Mouse (Mus musculus) lung, embryonic 16.5 days (tissue): ENCODE measurements around the gene Cd79b. TPM values are rescaled to one million over a fixed set of nuclear protein-coding genes. Genes with fewer than 3 reads are reported as not detected.

Experiments used
- ATAC-seq: fragments of 200-750 bp; cut with Nextera tagmentation; 2 replicates; pipeline ENCODE4 v1.8.0; 2017; ENCODE audit warnings: low read depth, mild to moderate bottlenecking, moderate library complexity
- H3K27ac ChIP-seq: fragments of 300-500 bp; sonication (generic); 2 replicates; pipeline ENCODE4 v1.5.1; 2014; ENCODE audit warnings: mild to moderate bottlenecking, control low read depth, low read length
- H3K27me3 ChIP-seq: fragments of 300-500 bp; sonication (generic); 2 replicates; pipeline ENCODE4 v1.6.1; 2014; ENCODE audit warnings: low read depth, low read length, mixed read lengths; ENCODE audit not compliant: control insufficient read depth, insufficient read depth
- H3K36me3 ChIP-seq: fragments of 300-500 bp; sonication (generic); 2 replicates; pipeline ENCODE4 v1.6.1; 2014; ENCODE audit warnings: low read length; ENCODE audit not compliant: control insufficient read depth, insufficient read depth
- H3K4me1 ChIP-seq: fragments of 300-500 bp; sonication (generic); replicated peaks from 2 replicates; pipeline ENCODE4 v1.6.1; 2014; ENCODE audit warnings: low read length, mixed read lengths; ENCODE audit not compliant: control insufficient read depth, insufficient read depth
- H3K4me2 ChIP-seq: fragments of 300-500 bp; sonication (generic); 2 replicates; pipeline ENCODE4 v1.6.1; 2014; ENCODE audit warnings: low read depth, low read length, control low read depth
- H3K4me3 ChIP-seq: fragments of 300-500 bp; sonication (generic); 2 replicates; pipeline ENCODE4 v1.5.1; 2014; ENCODE audit warnings: mild to moderate bottlenecking, low read length, control low read depth
- H3K9ac ChIP-seq: fragments of 300-500 bp; sonication (generic); 2 replicates; pipeline ENCODE4 v1.6.1; 2014; ENCODE audit warnings: low read length, control low read depth
- H3K9me3 ChIP-seq: fragments of 300-500 bp; sonication (generic); 2 replicates; pipeline ENCODE4 v1.6.1; 2016; ENCODE audit warnings: low read length; ENCODE audit not compliant: control insufficient read depth
- WGBS: fragments of 180-500 bp; shearing (Covaris S2); extraction: QIAGEN DNeasy Blood & Tissue Kit; methylation state at CpG from one replicate; pipeline ENCODE4 v1.1.7; 2014; 5-methylcytosine and 5-hydroxymethylcytosine counted together
- polyA plus RNA-seq: library from polyadenylated mRNA; unstranded; fragments of >200 nt; fragmentation: Nextera tagmentation; extraction: Ambion mirVana; gene quantifications from 2 replicates; pipeline ENCODE4 v1.2.1, GENCODE M21; 2015

Gene Cd79b
- polyA plus RNA-seq, 1 experiment from 2014 or later = 4.7 TPM

GRCm38 (mm10) chr11:106326475-106326874, 11.9 kb upstream of the Cd79b start:
- no peak overlapping the region for H3K4me2 ChIP-seq

GRCm38 (mm10) chr11:106325566-106326206, 11.1 kb upstream of the Cd79b start:
- no peak overlapping the region for H3K4me3 ChIP-seq
- H3K27me3 ChIP-seq = no peaks in the 10 kb centered on the region
- no peak overlapping the region for H3K9ac ChIP-seq
- 59% methylated on average over 8 of the region's 8 CpGs for WGBS
- ATAC-seq = peak; percentile 37; the same call in 1 of the 2 replicates
- no peak overlapping the region for H3K27ac ChIP-seq
- H3K9me3 ChIP-seq = no peaks in the 10 kb centered on the region
- no peak overlapping the region for H3K4me2 ChIP-seq
- no peaks in the 10 kb centered on the region for H3K36me3 ChIP-seq
- no peaks in the 10 kb centered on the region for H3K4me1 ChIP-seq

More at GRCm38 (mm10) chr11:106326475-106326874, 11.9 kb upstream of the Cd79b start:
- 71% methylated on average over 8 of the region's 8 CpGs for WGBS
- Histone ChIP-seq H3K27ac (no peak overlapping the region), H3K9me3 (no peaks in the 10 kb centered on the region), H3K36me3 (no peaks in the 10 kb centered on the region), H3K27me3 (no peaks in the 10 kb centered on the region), H3K4me1 (no peaks in the 10 kb centered on the region), H3K9ac (no peak overlapping the region), H3K4me3 (no peak overlapping the region)
- no peak for ATAC-seq

- no peaks in the 10 kb centered on the region for H3K27me3 ChIP-seq
- H3K36me3 ChIP-seq = no peaks in the 10 kb centered on the region
- WGBS = 65% methylated on average over 5 of the region's 5 CpGs
- no peak overlapping the region for H3K9ac ChIP-seq
- no peaks in the 10 kb centered on the region for H3K9me3 ChIP-seq
- no peak overlapping the region for H3K4me2 ChIP-seq
- no peaks in the 10 kb centered on the region for H3K4me1 ChIP-seq
- no peak overlapping the region for H3K4me3 ChIP-seq
- H3K27ac ChIP-seq = no peak overlapping the region
- no peak for ATAC-seq
Measured at GRCm38 (mm10) chr11:106324858-106325257, 10.3 kb upstream of the Cd79b start.

GRCm38 (mm10) chr11:106318406-106319366, 4.1 kb upstream of the Cd79b start:
- Histone ChIP-seq H3K9ac (no peak overlapping the region), H3K27ac (no peak overlapping the region), H3K9me3 (no peaks in the 10 kb centered on the region), H3K4me1 (peaks cover 3% of the 10 kb centered on the region; the same call in 1 of the 2 replicates), H3K4me2 (no peak overlapping the region), H3K27me3 (no peaks in the 10 kb centered on the region), H3K4me3 (no peak overlapping the region), H3K36me3 (no peaks in the 10 kb centered on the region)
- no peak for ATAC-seq
- WGBS = 59% methylated on average over 21 of the region's 21 CpGs

DNA sequence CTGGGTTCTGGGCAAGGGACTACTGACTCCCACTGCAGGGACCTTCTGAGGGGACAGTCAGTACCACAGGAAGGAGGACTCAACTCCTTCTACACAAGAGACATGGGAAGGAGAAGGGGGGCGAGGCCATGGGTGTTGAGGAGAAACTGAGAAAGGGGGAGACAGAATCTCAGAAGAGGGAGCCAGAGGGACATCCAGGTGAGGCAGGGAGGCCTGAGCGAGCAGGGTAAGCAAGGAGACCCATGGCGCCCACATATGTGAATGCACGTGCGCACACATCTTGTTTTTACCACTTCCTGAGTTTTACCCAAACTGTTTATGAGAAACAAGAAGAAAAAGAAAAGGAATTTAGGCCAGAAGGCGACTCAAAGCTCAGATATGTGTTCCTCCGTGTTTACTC, 3.2 kb upstream of the Cd79b start:
- no peak for ATAC-seq
- WGBS = 69% methylated on average over 7 of the region's 7 CpGs

GRCm38 (mm10) chr11:106316416-106316815, 1.9 kb upstream of the Cd79b start:
- WGBS = 57% methylated on average over 1 of the region's 1 CpGs
- Histone ChIP-seq H3K9me3 (no peaks in the 10 kb centered on the region), H3K36me3 (no peaks in the 10 kb centered on the region), H3K9ac (no peak overlapping the region), H3K4me1 (peaks cover 3% of the 10 kb centered on the region; the same call in 1 of the 2 replicates), H3K27me3 (no peaks in the 10 kb centered on the region), H3K4me2 (no peak overlapping the region), H3K27ac (no peak overlapping the region), H3K4me3 (no peak overlapping the region)
- ATAC-seq = no peak

More for the DNA sequence above, 3.2 kb upstream of the Cd79b start:
- H3K27ac ChIP-seq = no peak overlapping the region
- no peaks in the 10 kb centered on the region for H3K9me3 ChIP-seq
- no peak overlapping the region for H3K4me3 ChIP-seq
- no peak overlapping the region for H3K4me2 ChIP-seq
- H3K9ac ChIP-seq = no peak overlapping the region
- H3K4me1 ChIP-seq = peaks cover 3% of the 10 kb centered on the region; the same call in 1 of the 2 replicates
- no peaks in the 10 kb centered on the region for H3K36me3 ChIP-seq
- H3K27me3 ChIP-seq = no peaks in the 10 kb centered on the region

DNA sequence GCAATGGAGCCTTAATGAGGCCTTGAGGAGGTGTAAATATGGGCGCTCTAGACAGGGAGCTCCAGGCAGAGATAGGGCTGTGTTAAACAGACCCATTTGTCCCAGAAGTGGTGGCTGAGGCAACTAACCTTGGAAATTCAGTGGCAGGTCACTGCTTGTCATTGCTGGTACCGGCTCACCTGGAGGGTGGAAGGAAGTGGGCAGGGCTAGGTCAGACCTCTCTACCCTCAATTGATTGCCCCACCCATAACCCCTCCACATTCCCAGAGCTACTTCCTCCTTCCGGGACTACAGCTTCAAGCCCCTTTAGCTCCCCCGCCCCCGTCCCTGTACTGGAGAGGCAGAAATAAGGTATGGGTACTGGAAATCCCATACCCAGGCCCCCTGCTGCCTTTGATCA, 1.0 kb downstream of the Cd79b start:
- Histone ChIP-seq H3K4me3 (no peak overlapping the region), H3K4me1 (no peaks in the 10 kb centered on the region), H3K36me3 (no peaks in the 10 kb centered on the region), H3K27ac (no peak overlapping the region), H3K9me3 (no peaks in the 10 kb centered on the region), H3K27me3 (no peaks in the 10 kb centered on the region), H3K4me2 (peak overlapping the region; percentile 15), H3K9ac (no peak overlapping the region)
- WGBS = 46% methylated on average over 5 of the region's 5 CpGs
- peak; percentile 88 for ATAC-seq

DNA sequence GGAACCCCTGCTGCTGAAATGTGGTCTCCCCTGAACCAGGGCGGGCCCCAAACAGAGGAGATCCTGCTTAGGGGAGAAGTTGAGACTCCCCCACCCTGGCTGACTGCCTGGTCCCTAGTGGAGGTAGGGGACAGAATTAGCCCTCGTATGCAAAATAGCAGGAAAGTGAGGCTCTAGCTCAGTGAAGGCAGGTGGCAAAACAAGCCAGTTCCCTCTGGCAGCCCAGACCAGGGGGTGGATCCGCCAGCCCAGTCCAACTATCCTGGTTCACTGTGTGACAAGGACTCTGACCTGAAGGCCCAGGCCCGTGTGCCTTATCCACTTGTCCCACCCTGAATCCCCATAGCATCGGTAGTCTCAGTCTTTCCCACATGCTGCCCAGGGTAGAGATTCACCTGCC, 4.4 kb downstream of the Cd79b start:
- no peak for ATAC-seq
- H3K4me2 ChIP-seq = no peak overlapping the region
- no peak overlapping the region for H3K4me3 ChIP-seq
- 76% methylated on average over 5 of the region's 5 CpGs for WGBS
- no peaks in the 10 kb centered on the region for H3K4me1 ChIP-seq
- no peaks in the 10 kb centered on the region for H3K36me3 ChIP-seq
- no peak overlapping the region for H3K27ac ChIP-seq
- H3K9ac ChIP-seq = no peak overlapping the region
- no peaks in the 10 kb centered on the region for H3K27me3 ChIP-seq
- H3K9me3 ChIP-seq = no peaks in the 10 kb centered on the region

DNA sequence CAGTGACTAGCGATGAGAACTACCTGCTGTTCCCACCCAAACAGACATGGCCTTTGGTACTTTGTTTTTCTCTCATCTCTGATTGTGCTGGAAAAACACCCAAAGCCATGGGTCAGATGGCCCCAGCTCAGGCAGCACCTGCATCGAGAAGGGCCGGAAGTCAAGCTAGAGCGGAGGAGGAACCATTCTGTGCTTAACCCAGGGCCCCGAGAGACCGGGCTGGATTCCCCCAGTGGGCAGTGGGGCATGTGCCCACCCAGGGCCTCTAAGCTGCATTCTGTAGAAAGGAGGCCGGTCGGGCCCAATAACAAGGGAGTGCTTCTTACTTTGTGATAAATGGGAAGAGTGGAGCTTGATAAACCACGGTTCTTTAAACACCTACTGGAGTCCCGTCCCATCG, 6.4 kb downstream of the Cd79b start:
- ATAC-seq = no peak
- H3K36me3 ChIP-seq = no peaks in the 10 kb centered on the region
- no peaks in the 10 kb centered on the region for H3K4me1 ChIP-seq
- no peaks in the 10 kb centered on the region for H3K9me3 ChIP-seq
- no peak overlapping the region for H3K4me3 ChIP-seq
- H3K27ac ChIP-seq = no peak overlapping the region
- WGBS = 68% methylated on average over 11 of the region's 11 CpGs
- no peak overlapping the region for H3K9ac ChIP-seq
- no peak overlapping the region for H3K4me2 ChIP-seq
- H3K27me3 ChIP-seq = no peaks in the 10 kb centered on the region
